Mouse (Mus musculus) E14TG2a.4 (cell line): ENCODE data around the gene Nipsnap3b.

Experiments used
- H3K27me3 ChIP-seq: 2 replicates; pipeline ENCODE4 v1.6.1; 2014; ENCODE audit warnings: low read length, control low read depth; ENCODE audit not compliant: insufficient read depth
- H3K36me3 ChIP-seq: 2 replicates; pipeline ENCODE4 v1.6.1; 2014; ENCODE audit warnings: low read length, control low read depth; ENCODE audit not compliant: insufficient read depth
- H3K4me1 ChIP-seq: replicated peaks from 2 replicates; pipeline ENCODE4 v1.6.1; 2014; ENCODE audit warnings: low read depth, low read length, control low read depth
- H3K4me3 ChIP-seq: replicated peaks from 2 replicates; pipeline ENCODE4 v1.5.1; 2014; ENCODE audit warnings: mild to moderate bottlenecking, low read length
- H3K9me3 ChIP-seq: 2 replicates; pipeline ENCODE4 v1.6.1; 2014; ENCODE audit warnings: low read length, control low read depth
- CTCF ChIP-seq: conservative IDR thresholded peaks from 2 replicates; pipeline ENCODE4 v1.5.1; 2014; ENCODE audit warnings: low read length
- NANOG ChIP-seq: IDR thresholded peaks from 2 replicates; pipeline ENCODE4 v1.6.1; 2014; ENCODE audit warnings: borderline replicate concordance, low read length, mixed read lengths
- POU5F1 ChIP-seq: IDR thresholded peaks from 2 replicates; pipeline ENCODE4 v1.6.1; 2014; ENCODE audit warnings: low read length, borderline replicate concordance

The Nipsnap3b gene

DNA sequence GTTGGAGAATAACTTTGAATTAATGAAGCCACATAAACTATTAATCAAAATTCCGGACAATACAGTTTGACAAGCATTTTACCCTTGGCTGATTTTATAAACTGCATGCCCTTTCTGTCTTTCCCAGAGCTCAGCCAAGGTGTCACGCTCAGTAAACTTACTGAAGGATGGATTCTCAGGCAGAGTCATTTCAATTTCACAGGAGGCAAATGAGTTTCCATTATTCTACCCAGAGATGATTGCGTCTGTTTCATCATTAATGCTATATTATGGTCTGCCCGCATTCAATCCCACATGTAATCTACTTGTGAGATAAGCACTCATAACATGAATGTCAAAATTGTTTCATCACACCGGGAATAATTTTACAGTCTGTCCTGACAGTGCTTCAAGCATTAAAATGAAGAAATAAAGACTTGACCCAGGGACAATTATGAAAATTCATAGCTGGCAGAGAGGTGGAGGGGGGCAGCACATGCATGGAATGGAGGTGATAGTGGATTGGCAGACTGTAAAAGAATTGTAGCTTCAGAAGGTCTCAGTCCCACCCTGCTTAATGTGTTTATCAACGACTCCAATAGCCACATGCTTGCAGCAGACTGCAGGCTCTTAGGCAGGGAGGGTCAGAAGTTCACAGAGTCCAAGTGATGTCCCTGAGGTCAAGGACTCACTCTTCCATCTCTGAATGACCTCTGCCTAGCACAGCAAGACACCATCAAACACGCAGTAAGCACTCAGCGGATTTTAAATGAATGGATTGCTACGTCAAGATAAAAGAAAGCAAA, 34.8 kb downstream of the Nipsnap3b start:
- TF ChIP-seq POU5F1 = no peak
- Histone ChIP-seq H3K27me3 (no peaks in the 10 kb centered on the region), H3K4me1 (peaks cover 7% of the 10 kb centered on the region), H3K9me3 (no peaks in the 10 kb centered on the region), H3K4me3 (no peak overlapping the region), H3K36me3 (peaks cover 48% of the 10 kb centered on the region)

DNA sequence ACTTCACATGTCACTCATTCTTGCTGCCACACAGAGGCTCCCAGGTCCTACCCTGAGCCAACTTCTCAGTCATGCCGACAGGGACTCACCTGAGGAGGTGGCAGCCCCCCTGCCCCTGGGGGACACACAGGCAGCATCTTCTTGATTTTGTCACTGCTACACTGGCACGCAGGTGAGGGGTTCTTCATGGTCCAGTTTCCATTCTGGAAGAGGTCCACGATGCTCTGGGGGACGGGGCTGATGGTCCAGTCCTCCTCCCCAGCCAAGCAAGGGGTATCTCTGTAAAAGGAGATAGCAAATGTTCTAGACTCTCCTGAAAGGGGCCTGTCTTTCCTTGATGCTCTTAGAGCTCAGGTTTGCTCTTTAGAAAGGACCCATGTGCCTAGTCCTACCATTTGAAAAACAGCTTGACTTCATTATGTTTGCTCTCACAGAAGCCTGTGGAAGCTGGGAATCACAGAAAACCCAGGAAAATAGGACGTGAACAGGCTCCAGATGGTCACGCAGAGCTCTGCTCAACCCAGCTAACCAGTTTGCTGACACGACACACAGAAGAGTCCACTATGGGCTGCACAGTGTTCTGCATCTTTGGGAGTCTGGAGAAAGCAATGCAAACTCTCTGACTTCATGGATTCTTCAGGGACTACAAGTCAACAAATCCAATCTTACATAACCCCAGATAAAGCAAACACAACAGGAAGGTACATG, 50.8 kb downstream of the Nipsnap3b start:
- no peak overlapping the region for H3K4me3 ChIP-seq
- peaks cover 8% of the 10 kb centered on the region for H3K9me3 ChIP-seq
- peaks cover 48% of the 10 kb centered on the region for H3K36me3 ChIP-seq
- no peaks in the 10 kb centered on the region for H3K4me1 ChIP-seq
- no peaks in the 10 kb centered on the region for H3K27me3 ChIP-seq
- TF ChIP-seq NANOG (no peak), POU5F1 (no peak), CTCF (no peak)
